Mouse (Mus musculus) heart, adult 2 months (tissue): Measurements from ENCODE around the gene Cramp1l.

Experiments
- CTCF ChIP-seq: fragments of 200-600 bp; IDR thresholded peaks from 2 replicates; pipeline ENCODE4 v1.8.1; 2022; ENCODE audit warnings: antibody characterized with exemption, mild to moderate bottlenecking, moderate library complexity
- EP300 ChIP-seq: fragments of 200-500 bp; IDR thresholded peaks from 2 replicates; pipeline ENCODE4 v1.6.1; 2011; ENCODE audit warnings: low read depth, low read length, control low read depth; ENCODE audit not compliant: insufficient read depth
- POLR2A ChIP-seq: fragments of 200-500 bp; IDR thresholded peaks from 2 replicates; pipeline ENCODE4 v1.6.1; 2011; ENCODE audit warnings: mild to moderate bottlenecking, low read depth, low read length, control low read depth; ENCODE audit not compliant: insufficient read depth

DNA sequence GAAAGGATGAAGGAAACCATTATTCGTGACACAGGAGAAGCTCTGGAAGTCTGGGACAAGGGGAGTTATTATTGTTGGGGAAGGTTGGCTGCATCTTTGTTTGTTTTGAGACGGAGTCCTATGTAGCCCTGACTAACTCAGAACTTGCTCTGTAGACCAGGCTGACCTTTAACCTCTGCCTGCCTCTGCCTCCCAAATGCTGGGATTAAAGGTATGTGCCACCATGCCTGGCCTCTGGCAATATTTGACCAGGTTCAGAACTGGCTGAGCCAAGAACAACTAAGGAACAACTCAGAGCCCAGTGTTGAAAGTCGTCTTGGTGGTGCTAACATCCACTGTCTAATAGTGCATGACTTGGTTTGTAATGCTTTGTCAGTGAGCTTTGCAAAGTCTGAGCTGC lies 49.6 kb upstream of the Cramp1l start:
- no peak for TF ChIP-seq CTCF
- TF ChIP-seq EP300, result no peak
- TF ChIP-seq POLR2A, result no peak
